Mouse (Mus musculus): Measurements from ENCODE around the gene Gm49416.
"Not testable (repeated sequence)": the region's sequence is repeated elsewhere in the genome, so short reads cannot be mapped to it uniquely, and the experiment has no call there.

The Gm49416 gene

GRCm38 (mm10) chr19:8888511-8889385 is at the start of gene Gm49416, which contains the start of gene 1810009A15Rik:
Gene Gm49416 (plus strand): TSS chr19:8888926.
Gene 1810009A15Rik (plus strand): TSS chr19:8888853.
- peak; percentile 89 for DNase-seq (ENCODE audit: low spot score)

- DNase-seq (ENCODE audit: low spot score) = no peak
Measured at GRCm38 (mm10) chr19:8839103-8839907, 49.4 kb upstream of the Gm49416 start, which contains the start of gene Gng3. Gene Gng3 (minus strand): TSS chr19:8839194.

GRCm38 (mm10) chr19:8839908-8840791 is 48.6 kb upstream of the Gm49416 start:
- no peak for DNase-seq (ENCODE audit: low spot score)

- no peak for DNase-seq (ENCODE audit: low spot score)
Measured at GRCm38 (mm10) chr19:8841012-8841411, 47.7 kb upstream of the Gm49416 start.

GRCm38 (mm10) chr19:8842961-8843360 is 45.8 kb upstream of the Gm49416 start:
- no peak for DNase-seq (ENCODE audit: low spot score)

- peak; percentile 80 for DNase-seq (ENCODE audit: low spot score)
Measured at GRCm38 (mm10) chr19:8844371-8845129, 44.2 kb upstream of the Gm49416 start.

- DNase-seq (ENCODE audit: low spot score) = no peak
Measured at GRCm38 (mm10) chr19:8848356-8848755, 40.4 kb upstream of the Gm49416 start.

GRCm38 (mm10) chr19:8850402-8850901 is 38.3 kb upstream of the Gm49416 start, which contains the start of gene Lrrn4cl:
Gene Lrrn4cl (plus strand): TSS chr19:8850768.
- DNase-seq (ENCODE audit: low spot score) = peak; percentile 39

- no peak for DNase-seq (ENCODE audit: low spot score)
Measured at GRCm38 (mm10) chr19:8851639-8852038, 37.1 kb upstream of the Gm49416 start.

GRCm38 (mm10) chr19:8852236-8852928 is 36.3 kb upstream of the Gm49416 start:
- DNase-seq (ENCODE audit: low spot score) = no peak

- no peak for DNase-seq (ENCODE audit: low spot score)
Measured at GRCm38 (mm10) chr19:8853117-8853516, 35.6 kb upstream of the Gm49416 start.

- DNase-seq (ENCODE audit: low spot score) = no peak
Measured at GRCm38 (mm10) chr19:8857689-8858088, 31.0 kb upstream of the Gm49416 start.

- no peak for DNase-seq (ENCODE audit: low spot score)
Measured at GRCm38 (mm10) chr19:8859018-8859417, 29.7 kb upstream of the Gm49416 start.

GRCm38 (mm10) chr19:8864265-8864664 is 24.5 kb upstream of the Gm49416 start:
- no peak for DNase-seq (ENCODE audit: low spot score)

GRCm38 (mm10) chr19:8870381-8870780 is 18.3 kb upstream of the Gm49416 start:
- not testable (repeated sequence) for DNase-seq (ENCODE audit: low spot score)

GRCm38 (mm10) chr19:8870838-8871237 is 17.9 kb upstream of the Gm49416 start:
- no peak for DNase-seq (ENCODE audit: low spot score)

GRCm38 (mm10) chr19:8871267-8872186 is 17.2 kb upstream of the Gm49416 start, which contains the start of gene Ubxn1:
Gene Ubxn1 (plus strand): TSS chr19:8871496.
- peak; percentile 93 for DNase-seq (ENCODE audit: low spot score)

- no peak for DNase-seq (ENCODE audit: low spot score)
Measured at GRCm38 (mm10) chr19:8872266-8872840, 16.4 kb upstream of the Gm49416 start.
